ENCODE assay signal across 31 mouse cellular contexts in genomic region chr17:47983286-47983685, GRCm38 (mm10). TPM values are rescaled to one million over a fixed set of nuclear protein-coding genes. Genes with fewer than 3 reads are reported as not detected.
A peak's percentile ranks its signal among the peaks of the same experiment; 100 is the strongest.
DNase-seq lines count a peak whose midpoint lies in the region; ATAC-seq lines count a peak whose summit lies in the region.
"Had no signal": no experiment of that assay in that cellular context is flagged by ENCODE, and none has a peak within 500 bp of the region (broad histone marks: within the 10 kb centered on the region; RNA-seq: fewer than 3 reads in every experiment).

No protein-coding gene starts in this region.

- peak overlapping the region; percentile 76 for H3K27ac ChIP-seq in midbrain, embryonic 10.5 days (replicated peaks)
- no peak overlapping the region; the same call in 1 of the 2 replicates for H3K27ac ChIP-seq in midbrain, embryonic 11.5 days (ENCODE audit: low read depth, low read length)
- peak overlapping the region; percentile 50; the same call in 1 of the 2 replicates for H3K27ac ChIP-seq in limb, embryonic 10.5 days
- H3K27ac ChIP-seq: embryonic facial prominence, embryonic 13.5 days; gastrocnemius, adult 2 months; heart, embryonic 15.5 days; hindbrain, embryonic 15.5 days had no signal

- ATAC-seq in midbrain, embryonic 11.5 days (ENCODE audit: low FRiP score) = no peak
- ATAC-seq: CD4-positive, CD25-positive, alpha-beta regulatory T cell, adult 4 months; forebrain, embryonic 14.5 days; forebrain, postnatal 0 days had no signal

- no peak overlapping the region for H3K4me3 ChIP-seq in midbrain, embryonic 10.5 days
- H3K4me3 ChIP-seq in midbrain, embryonic 11.5 days (ENCODE audit: low read depth, low read length) = no peak overlapping the region
- H3K4me3 ChIP-seq in limb, embryonic 10.5 days = no peak overlapping the region
- H3K4me3 ChIP-seq: embryonic facial prominence, embryonic 13.5 days; erythroblast, embryonic 14.5 days; gastrocnemius, adult 2 months; heart, embryonic 12.5 days; heart, embryonic 15.5 days; hindbrain, embryonic 15.5 days had no signal

- H3K36me3 ChIP-seq in midbrain, embryonic 10.5 days = no peaks in the 10 kb centered on the region
- H3K36me3 ChIP-seq in midbrain, embryonic 11.5 days (ENCODE audit: control insufficient read depth, insufficient read depth, low read length) = no peaks in the 10 kb centered on the region
- no peaks in the 10 kb centered on the region for H3K36me3 ChIP-seq in limb, embryonic 10.5 days
- H3K36me3 ChIP-seq: embryonic facial prominence, embryonic 13.5 days; heart, embryonic 12.5 days; heart, embryonic 15.5 days; hindbrain, embryonic 15.5 days had no signal

- H3K27me3 ChIP-seq in midbrain, embryonic 10.5 days (ENCODE audit: low read depth, poor library complexity, severe bottlenecking) = peaks cover 51% of the 10 kb centered on the region
- H3K27me3 ChIP-seq in midbrain, embryonic 11.5 days (ENCODE audit: control insufficient read depth, insufficient read depth, low read length) = no peaks in the 10 kb centered on the region
- H3K27me3 ChIP-seq in limb, embryonic 10.5 days (ENCODE audit: low read depth, poor library complexity, severe bottlenecking) = peaks cover 37% of the 10 kb centered on the region
- H3K27me3 ChIP-seq: heart, embryonic 12.5 days; heart, embryonic 15.5 days had no signal

- H3K4me2 ChIP-seq in midbrain, embryonic 11.5 days = no peak overlapping the region
- H3K4me2 ChIP-seq: embryonic facial prominence, embryonic 13.5 days; heart, embryonic 12.5 days; heart, embryonic 15.5 days; hindbrain, embryonic 15.5 days had no signal

- peaks cover 56% of the 10 kb centered on the region for H3K4me1 ChIP-seq in midbrain, embryonic 10.5 days
- H3K4me1 ChIP-seq in midbrain, embryonic 11.5 days (ENCODE audit: control insufficient read depth, insufficient read depth, low read length) = peaks cover 26% of the 10 kb centered on the region
- peaks cover 49% of the 10 kb centered on the region for H3K4me1 ChIP-seq in limb, embryonic 10.5 days

- no peaks in the 10 kb centered on the region for H3K9me3 ChIP-seq in midbrain, embryonic 10.5 days (replicated peaks)
- H3K9me3 ChIP-seq in midbrain, embryonic 11.5 days (ENCODE audit: control insufficient read depth, low read length) = no peaks in the 10 kb centered on the region
- H3K9me3 ChIP-seq in limb, embryonic 10.5 days (replicated peaks) = no peaks in the 10 kb centered on the region
- H3K9me3 ChIP-seq: embryonic facial prominence, embryonic 13.5 days; heart, embryonic 12.5 days; heart, embryonic 15.5 days; hindbrain, embryonic 15.5 days had no signal

- no peak for DNase-seq in midbrain, embryonic 10.5 days (ENCODE audit: low spot score)
- DNase-seq in midbrain, embryonic 11.5 days (ENCODE audit: low spot score, missing footprints) = no peak
- peak; percentile 62 for DNase-seq in ZHBTc4 (ENCODE audit: low read depth, low spot score)
- DNase-seq in limb, embryonic 10.5 days (ENCODE audit: low spot score) = no peak
- DNase-seq in urinary bladder, postnatal 25 days (ENCODE audit: low spot score) = no peak
- DNase-seq in adrenal gland, adult 8-10 months = no peak
- DNase-seq: adrenal gland, adult 2 months; adrenal gland, postnatal 36 days; cerebellum, adult 18-20 months; cerebellum, adult 9-10 months; cerebellum, postnatal 14 days; forebrain, postnatal 0 days; gastrocnemius, adult 2 months; gastrocnemius, postnatal 14 days; heart, adult 18-20 months; heart, postnatal 10 days; heart, postnatal 36 days; kidney, adult 11 months had no signal

- no peak overlapping the region for H3K9ac ChIP-seq in midbrain, embryonic 11.5 days (ENCODE audit: low read length)
- H3K9ac ChIP-seq: embryonic facial prominence, embryonic 13.5 days; forebrain, postnatal 0 days; heart, embryonic 12.5 days; heart, embryonic 15.5 days; hindbrain, embryonic 15.5 days had no signal

- 90% methylated on average over 7 of the region's 7 CpGs for WGBS in midbrain, embryonic 10.5 days
- 86% methylated on average over 7 of the region's 7 CpGs for WGBS in midbrain, embryonic 11.5 days
- 90% methylated on average over 7 of the region's 7 CpGs for WGBS in limb, embryonic 10.5 days

RNA-seq across cellular contexts. Expression of gene 1700122O11Rik, which starts 54.8 kb away (rescaled TPM):
- not detected in 2 replicates for polyA plus RNA-seq in midbrain, embryonic 10.5 days (2016; fragmentation: Nextera tagmentation; extraction: Ambion mirVana)
- not detected in 2 replicates for polyA plus RNA-seq in midbrain, embryonic 11.5 days (2014; fragmentation: Nextera tagmentation; extraction: Ambion mirVana)
- not detected in 2 replicates for polyA plus RNA-seq in limb, embryonic 10.5 days (2016; fragmentation: Nextera tagmentation; extraction: Ambion mirVana)
- under 1 TPM in 1 of 4 experiments, not detected in 3; 0.49 TPM for total RNA-seq in adrenal gland, adult 8-10 months (2022)
- total RNA-seq: adrenal gland, adult 2 months; adrenal gland, postnatal 36 days; ES-E14; forebrain, postnatal 0 days; gastrocnemius, adult 2 months; gastrocnemius, postnatal 14 days; gastrocnemius, postnatal 4 days; heart, adult 18-20 months; heart, postnatal 10 days; heart, postnatal 36 days had no signal
- polyA plus RNA-seq: adrenal gland, adult 2 months; C2C12; CD4-positive, CD25-positive, alpha-beta regulatory T cell, adult 4 months; embryonic facial prominence, embryonic 13.5 days; erythroblast, embryonic 14.5 days; forebrain, embryonic 14.5 days; forebrain, postnatal 0 days; frontal cortex, adult 2 months; heart, embryonic 12.5 days; heart, embryonic 15.5 days; hindbrain, embryonic 11.5 days; hindbrain, embryonic 15.5 days; intestine, embryonic 14.5 days had no signal

RNA-seq across cellular contexts. Expression of gene Foxp4, which starts 58.8 kb away (rescaled TPM):
- 21.8 and 25.5 TPM in 2 replicates for polyA plus RNA-seq in midbrain, embryonic 10.5 days (2016; fragmentation: Nextera tagmentation; extraction: Ambion mirVana)
- 24.6 and 27.5 TPM in 2 replicates for polyA plus RNA-seq in midbrain, embryonic 11.5 days (2014; fragmentation: Nextera tagmentation; extraction: Ambion mirVana)
- polyA plus RNA-seq in limb, embryonic 10.5 days (2016; fragmentation: Nextera tagmentation; extraction: Ambion mirVana) = 23.2 and 27.2 TPM in 2 replicates
- 10 to 100 TPM; 21.5 to 39.2 (median 31.0) TPM for total RNA-seq in adrenal gland, adult 8-10 months (2022)
